Mouse (Mus musculus) MEL (cell line): ENCODE results near the gene Fam213a.

Experiments used
- CHD1 ChIP-seq: IDR thresholded peaks from 2 replicates; pipeline ENCODE4 v1.6.1; 2012; ENCODE audit warnings: low read depth, mild to moderate bottlenecking, inconsistent platforms, low read length, improper control_type of control experiment
- CTCF ChIP-seq, 3 experiments: IDR thresholded peaks in 2 of 3; conservative IDR thresholded peaks in 1 of 3; 2 replicates each; pipeline ENCODE4 v1.5.1; 2011 to 2012; ENCODE audit warnings: low read length in 3 of 3, low read depth in 2 of 3, mild to moderate bottlenecking in 2 of 3, improper control_type of control experiment in 1 of 3, inconsistent platforms in 1 of 3, mixed read lengths in 1 of 3, moderate library complexity in 1 of 3; ENCODE audit not compliant: control insufficient read depth in 1 of 3, insufficient read depth in 1 of 3, poor library complexity in 1 of 3, severe bottlenecking in 1 of 3
- MEF2A ChIP-seq: IDR thresholded peaks from 2 replicates; pipeline ENCODE4 v1.6.1; 2014; ENCODE audit warnings: low read depth, mild to moderate bottlenecking, inconsistent platforms, low read length, improper control_type of control experiment; ENCODE audit not compliant: poor library complexity, insufficient replicate concordance, severe bottlenecking; ENCODE audit errors: extremely low read depth
- POLR2A ChIP-seq, 2 experiments: IDR thresholded peaks; 2 replicates each; pipeline ENCODE4 v1.6.1; 2011 to 2012; ENCODE audit warnings: low read length in 2 of 2, mild to moderate bottlenecking in 2 of 2, control low read depth in 1 of 2, improper control_type of control experiment in 1 of 2, low read depth in 1 of 2, moderate library complexity in 1 of 2; ENCODE audit not compliant: control insufficient read depth in 1 of 2, insufficient read depth in 1 of 2, poor library complexity in 1 of 2

GRCm38 (mm10) chr14:41006899-41007298, 6.7 kb downstream of the Fam213a start:
- TF ChIP-seq CTCF (IDR thresholded peaks at IDR 0.05 in 2 of 3, conservative IDR thresholded peaks at IDR 0.05 in 1 of 3; ENCODE audit: control insufficient read depth in 1 of 3, insufficient read depth in 1 of 3, low read depth in 2 of 3, low read length in 3 of 3, poor library complexity in 1 of 3, severe bottlenecking in 1 of 3) (no peak), MEF2A (no peak), POLR2A (IDR thresholded peaks at IDR 0.05; ENCODE audit: control insufficient read depth in 1 of 2, insufficient read depth in 1 of 2, low read depth in 1 of 2, low read length in 2 of 2, poor library complexity in 1 of 2) (no peak), CHD1 (no peak)
